Mouse (Mus musculus): ENCODE data around the gene Glis1.

DNA sequence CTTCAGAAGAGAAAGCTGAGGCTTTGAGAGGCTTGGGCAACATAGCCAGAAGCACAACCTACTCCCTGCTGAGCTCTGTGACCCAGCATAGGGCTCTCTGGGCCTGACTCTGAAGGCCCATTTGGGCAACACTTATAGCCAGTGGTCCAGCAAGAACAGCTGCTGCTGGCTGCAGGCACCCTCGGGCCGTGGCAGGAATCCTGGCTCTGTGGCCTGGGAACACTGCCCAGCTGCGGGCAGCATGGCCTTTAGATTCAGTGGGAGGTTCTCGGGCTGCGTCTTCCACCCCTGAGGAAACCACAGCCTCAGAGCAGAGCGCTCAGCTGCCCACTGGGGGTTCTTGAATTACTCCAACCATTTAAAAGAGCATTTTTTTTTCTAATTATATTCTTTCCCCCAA lies 189.5 kb downstream of the Glis1 start:
- no peak for TF ChIP-seq CTCF (IDR thresholded peaks at IDR 0.05; ENCODE audit: low read depth)
- TF ChIP-seq EP300 (optimal IDR thresholded peaks at IDR 0.05) = no peak
